Mouse (Mus musculus): Measurements from ENCODE around the gene Tomm70a. TPM values are rescaled to one million over a fixed set of nuclear protein-coding genes. Genes with fewer than 3 reads are reported as not detected.
"Not testable (repeated sequence)": the region's sequence is repeated elsewhere in the genome, so short reads cannot be mapped to it uniquely, and the experiment has no call there.

The Tomm70a gene
- total RNA-seq, 2 experiments from 2014 or later: 32.5 to 33.9 TPM

- no peak for DNase-seq
Observed at GRCm38 (mm10) chr16:57144741-57145140, 23.2 kb downstream of the Tomm70a start.

- DNase-seq: no peak
Observed at GRCm38 (mm10) chr16:57151437-57151836, 29.9 kb downstream of the Tomm70a start.

DNA sequence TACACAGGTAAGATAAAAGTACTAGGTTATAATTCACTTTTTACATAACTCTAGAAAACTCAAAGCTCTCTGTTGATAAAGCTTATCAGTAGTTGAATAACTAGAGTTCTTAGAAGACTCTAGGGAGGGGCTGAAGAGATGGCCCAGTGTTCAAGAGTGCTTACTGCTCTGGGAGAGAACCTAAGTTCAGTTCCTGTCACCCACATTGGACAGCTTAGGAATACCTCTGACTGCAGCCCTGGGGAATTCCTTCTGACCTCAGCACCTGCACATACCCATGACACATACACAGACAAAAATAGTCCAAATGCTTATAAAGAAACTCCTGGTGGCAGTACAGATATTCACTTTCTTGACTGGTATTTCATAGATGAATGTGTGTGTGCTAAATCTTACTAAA, 34.4 kb downstream of the Tomm70a start:
- DNase-seq: no peak

DNA sequence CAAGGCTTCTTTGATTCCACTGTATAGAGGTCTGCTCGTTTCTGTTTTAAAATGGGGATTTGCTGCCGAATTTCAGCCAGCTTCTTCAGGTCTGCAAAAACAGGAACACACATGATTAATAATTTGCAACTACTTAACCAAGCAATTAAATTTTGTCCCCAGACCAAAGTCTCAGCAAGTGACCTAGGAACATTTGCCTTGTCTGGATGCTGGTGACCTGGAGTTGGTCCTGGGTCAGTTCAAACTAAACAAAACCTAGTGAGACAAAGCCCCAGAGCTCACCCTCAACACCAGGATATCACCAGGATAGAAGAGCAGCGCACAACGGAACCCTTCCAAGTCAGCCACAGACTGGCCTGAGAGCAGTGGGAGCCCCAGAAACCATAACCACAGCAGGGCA, 35.6 kb downstream of the Tomm70a start:
- no peak for DNase-seq

- no peak for DNase-seq
Observed at GRCm38 (mm10) chr16:57157728-57158127, 36.2 kb downstream of the Tomm70a start.

DNA sequence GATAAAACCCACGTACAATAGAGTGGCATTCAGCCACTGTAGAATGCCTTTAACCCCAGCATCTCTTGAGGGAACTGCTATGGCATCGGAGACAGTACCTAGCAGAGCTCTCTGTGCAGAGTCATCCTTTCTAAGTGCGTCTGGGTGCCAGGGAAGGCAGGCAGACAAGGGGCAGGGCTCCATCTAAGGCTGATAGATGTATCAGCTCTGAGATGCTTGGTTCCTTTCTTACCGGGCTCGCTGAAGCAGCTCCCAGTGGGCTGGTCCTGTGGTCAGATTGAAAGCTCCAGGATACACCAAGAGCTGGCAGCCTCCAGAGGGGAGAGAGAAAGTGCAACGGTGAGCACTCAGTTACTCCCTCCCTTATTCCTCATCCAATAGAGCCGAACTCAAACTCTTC, 38.3 kb downstream of the Tomm70a start:
- DNase-seq: no peak

GRCm38 (mm10) chr16:57162841-57163240, 41.3 kb downstream of the Tomm70a start:
- no peak for DNase-seq

DNA sequence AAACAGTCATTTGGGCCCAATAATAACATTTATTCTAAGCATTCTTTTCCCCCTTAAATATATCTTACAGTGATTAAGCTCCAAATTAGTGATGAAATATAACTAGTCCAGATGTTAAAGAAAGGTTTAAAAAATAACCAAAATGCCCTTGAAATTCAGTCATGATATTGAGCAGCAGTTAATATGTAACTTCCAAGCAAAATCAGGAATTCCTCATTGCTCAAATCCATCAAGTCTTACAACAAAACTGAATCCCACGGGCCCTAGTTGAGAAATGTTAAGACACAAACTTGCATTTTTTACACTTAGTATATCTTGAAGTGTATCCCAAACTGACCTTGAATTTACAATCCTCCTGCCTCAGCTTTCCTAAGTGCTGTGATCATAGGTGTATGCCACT, 42.2 kb downstream of the Tomm70a start:
- DNase-seq: no peak

DNA sequence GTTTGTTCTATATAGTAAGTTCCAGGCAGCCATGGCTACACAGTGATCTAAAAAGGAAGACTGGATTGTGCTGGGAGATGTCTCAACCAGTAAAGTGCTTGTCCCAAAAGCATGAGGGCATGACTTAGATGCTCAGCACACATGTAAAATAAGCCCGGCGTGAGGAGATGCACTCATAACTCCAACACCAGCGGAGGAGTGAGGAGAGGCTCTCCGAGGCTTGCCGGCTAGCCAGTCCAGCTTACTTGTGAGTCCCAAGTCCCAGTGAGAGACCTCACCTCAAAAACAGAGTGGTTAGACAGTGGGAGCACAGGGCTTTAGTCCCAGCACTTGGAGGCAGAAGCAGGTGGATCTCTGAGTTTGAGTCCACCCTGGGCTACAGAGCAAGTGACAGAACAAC, 43.7 kb downstream of the Tomm70a start:
- no peak for DNase-seq

DNA sequence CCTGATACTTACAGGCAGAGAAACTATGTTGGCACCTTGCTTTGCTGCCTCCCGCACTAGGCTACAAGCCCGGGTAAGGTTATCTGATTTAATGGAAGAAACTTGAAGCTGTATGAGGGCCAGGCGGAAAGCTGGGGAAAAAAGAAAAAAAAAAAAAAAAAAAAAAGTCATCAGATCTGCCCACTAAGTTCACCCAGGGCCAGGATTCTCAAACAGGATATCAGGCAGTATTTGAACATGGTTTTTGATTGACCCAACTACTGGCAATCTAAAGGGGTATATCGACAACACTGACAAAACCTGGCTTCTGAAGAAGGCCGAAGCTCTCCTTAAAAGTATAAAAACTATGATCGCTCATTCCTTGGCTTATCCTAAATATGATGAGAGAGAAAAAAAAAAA, 44.6 kb downstream of the Tomm70a start:
- no peak for DNase-seq

- peak; percentile 89 for DNase-seq
Observed at GRCm38 (mm10) chr16:57166611-57167513, 45.4 kb downstream of the Tomm70a start, which contains the start of gene Nit2. Nit2 (minus strand) TSS chr16:57167341.

- DNase-seq: no peak
Observed at GRCm38 (mm10) chr16:57167514-57167912, 46.0 kb downstream of the Tomm70a start.

GRCm38 (mm10) chr16:57168236-57168635, 46.7 kb downstream of the Tomm70a start:
- DNase-seq: no peak

DNA sequence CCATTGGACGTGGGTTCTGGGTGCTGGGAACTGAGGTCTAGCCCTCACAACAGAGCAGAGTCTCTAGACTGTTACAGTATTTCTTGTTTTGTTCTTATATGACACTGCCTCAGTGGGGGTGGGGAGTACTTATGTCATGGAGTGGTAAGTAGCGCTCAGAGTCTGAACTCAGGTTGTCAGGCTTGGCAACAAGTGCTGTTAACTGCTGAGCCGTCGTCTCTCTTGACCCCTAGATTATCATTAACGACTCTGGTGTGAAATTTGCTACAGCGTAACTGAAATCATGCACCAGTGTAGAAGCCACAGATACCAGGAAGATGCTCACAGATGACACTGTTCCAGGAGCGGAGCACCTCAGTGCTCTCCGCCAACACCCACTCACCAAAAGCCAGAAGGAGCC, 49.7 kb downstream of the Tomm70a start:
- no peak for DNase-seq

DNA sequence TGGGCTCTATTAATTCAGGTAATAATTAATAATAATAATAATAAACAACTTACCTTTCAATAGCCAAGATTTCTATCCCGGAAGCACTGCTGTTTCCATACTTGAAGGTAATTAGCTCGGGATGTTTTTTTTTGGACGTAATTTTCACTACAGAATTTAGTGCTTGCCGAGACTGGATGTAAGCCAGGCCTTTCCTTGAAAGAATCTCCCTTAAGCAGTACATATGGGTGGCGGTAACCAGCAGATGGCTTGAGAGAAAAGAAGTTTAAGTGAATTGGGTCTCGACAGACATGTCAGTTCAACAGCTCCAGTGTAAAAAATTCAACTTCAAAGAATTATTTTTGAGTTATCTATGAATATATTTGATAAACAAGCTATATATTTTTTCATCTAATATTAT, 50.1 kb downstream of the Tomm70a start:
- no peak for DNase-seq

DNA sequence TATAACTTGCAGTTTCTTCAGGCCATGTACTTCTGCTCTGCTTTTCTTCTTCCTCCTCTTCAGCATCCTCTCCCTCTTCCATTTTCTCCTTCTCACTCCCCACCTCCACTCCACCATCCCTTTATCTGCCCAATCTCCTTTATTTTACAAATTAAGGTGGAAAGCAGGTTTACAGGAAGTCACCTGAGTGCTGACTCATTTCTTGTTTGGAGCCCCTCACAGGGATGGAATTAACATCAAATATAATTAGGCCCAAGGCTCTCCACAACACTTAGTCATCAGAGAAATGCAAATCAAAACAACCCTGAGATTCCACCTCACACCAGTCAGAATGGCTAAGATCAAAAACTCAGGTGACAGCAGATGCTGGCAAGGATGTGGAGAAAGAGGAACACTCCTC, 53.0 kb downstream of the Tomm70a start:
- DNase-seq: not testable (repeated sequence)

DNA sequence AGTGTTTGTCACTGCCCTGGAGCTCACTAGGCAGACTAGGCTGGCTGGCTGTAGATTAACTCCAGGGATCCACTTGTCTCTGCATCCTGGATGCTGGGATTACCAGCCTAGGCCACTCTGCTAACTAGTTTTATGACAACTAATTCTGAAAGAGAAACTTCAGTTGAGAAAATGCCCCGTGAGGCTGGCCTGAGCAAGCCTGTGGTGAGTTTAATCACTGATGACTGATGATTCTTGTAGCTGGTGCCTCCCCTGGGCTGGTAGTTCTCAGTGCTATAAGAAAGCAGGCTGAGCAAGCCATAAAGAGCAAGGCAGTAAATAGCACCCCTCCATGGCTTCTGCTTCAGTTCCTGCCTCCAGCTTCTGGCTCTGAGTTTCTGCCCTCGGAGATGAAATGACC, 54.2 kb downstream of the Tomm70a start:
- no peak for DNase-seq

GRCm38 (mm10) chr16:57176276-57176675, 54.8 kb downstream of the Tomm70a start:
- DNase-seq: no peak

- DNase-seq: no peak
Observed at GRCm38 (mm10) chr16:57177254-57177653, 55.8 kb downstream of the Tomm70a start.

DNA sequence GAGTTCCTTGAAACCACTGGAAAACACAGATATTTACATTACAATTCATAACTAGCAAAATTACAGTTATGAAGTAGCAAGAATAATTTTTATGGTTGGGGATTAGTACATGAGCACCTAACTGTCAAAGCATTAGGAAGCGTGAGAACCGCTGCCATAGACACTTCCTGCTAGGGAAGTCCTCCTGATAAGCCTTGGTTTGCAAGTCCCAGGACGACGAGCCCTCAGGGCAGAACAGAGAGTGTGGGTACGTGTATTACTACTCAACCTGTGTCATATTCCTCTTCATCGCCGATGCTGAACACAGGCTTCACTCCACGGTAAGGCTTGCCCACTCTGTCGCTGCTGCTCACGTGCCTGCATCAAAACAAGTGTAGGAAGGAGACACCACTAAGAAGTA, 56.2 kb downstream of the Tomm70a start:
- DNase-seq: no peak

- peak; percentile 28 for DNase-seq
Observed at GRCm38 (mm10) chr16:57181180-57181579, 59.7 kb downstream of the Tomm70a start.

DNA sequence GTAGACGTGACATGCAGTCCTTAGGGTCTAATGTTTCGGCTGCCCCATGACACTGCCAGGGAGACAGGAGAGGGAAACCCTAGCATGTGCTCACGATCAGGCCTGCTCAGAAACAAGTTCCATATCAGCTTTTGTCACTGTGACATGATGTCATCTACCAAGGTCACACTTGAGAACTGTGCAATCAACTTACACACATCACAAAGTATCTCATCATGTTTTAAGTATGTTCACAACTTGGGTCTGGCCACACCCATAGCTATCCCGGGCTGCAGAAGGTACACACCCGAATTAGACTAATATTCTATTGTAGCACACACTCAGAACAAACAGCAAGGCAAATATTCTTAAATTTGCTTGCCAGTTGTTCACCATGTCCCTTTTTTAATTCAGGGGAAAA, 60.5 kb downstream of the Tomm70a start:
- DNase-seq: no peak

- DNase-seq: no peak
Observed at GRCm38 (mm10) chr16:57186618-57187017, 65.1 kb downstream of the Tomm70a start.

- no peak for DNase-seq
Observed at GRCm38 (mm10) chr16:57189493-57189892, 68.0 kb downstream of the Tomm70a start.

Data from gastrocnemius, postnatal 25 days (tissue).